Mouse (Mus musculus) gastrocnemius, postnatal 10 days (tissue): Measurements from ENCODE around the gene Adad2. TPM values are rescaled to one million over a fixed set of nuclear protein-coding genes. Genes with fewer than 3 reads are reported as not detected.

Experiments
- DNase-seq: peaks from one replicate; pipeline ENCODE4 v3.0.0; 2021; ENCODE audit warnings: mixed read lengths
- total RNA-seq, 2 experiments: library from RNA; stranded (reverse); gene quantifications; 2 replicates each; pipeline ENCODE4 v1.2.3; 2021

The Adad2 gene
- total RNA-seq, 2 experiments from 2014 or later = not detected

GRCm38 (mm10) chr8:119642960-119643359 lies 30.4 kb downstream of the Adad2 start:
- DNase-seq = no peak

DNA sequence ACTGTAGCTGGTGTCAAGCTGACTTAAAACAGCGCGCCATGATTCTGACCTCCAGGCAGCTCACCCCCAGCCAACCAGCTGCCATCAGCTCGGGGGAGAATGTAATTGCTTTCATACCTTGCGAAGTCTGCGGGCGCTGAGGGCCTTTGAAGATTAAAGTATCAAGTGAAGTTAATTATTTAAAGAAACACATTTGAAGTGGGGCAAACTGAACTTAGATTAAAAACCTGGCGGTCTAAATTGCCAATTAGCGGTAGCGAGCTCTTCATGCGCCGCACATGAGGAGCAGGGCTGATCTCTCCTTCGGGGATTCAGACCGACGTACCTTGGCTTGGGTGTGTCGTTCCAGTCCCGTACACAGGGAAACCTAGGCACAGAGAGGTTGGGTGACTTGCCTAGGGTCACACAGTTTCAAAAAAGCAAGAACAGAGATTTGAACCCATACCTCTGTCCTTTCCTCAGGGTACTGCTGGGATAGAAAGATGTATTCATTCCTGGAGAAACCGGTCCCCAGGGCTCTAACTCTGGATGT lies 31.9 kb downstream of the Adad2 start:
- no peak for DNase-seq

- no peak for DNase-seq
These were observed 32.5 kb downstream of the Adad2 start for GRCm38 (mm10) chr8:119644981-119645597.

GRCm38 (mm10) chr8:119646197-119646596 lies 33.6 kb downstream of the Adad2 start:
- no peak for DNase-seq

GRCm38 (mm10) chr8:119646846-119647245 lies 34.3 kb downstream of the Adad2 start:
- no peak for DNase-seq

- DNase-seq = no peak
These were observed 38.8 kb downstream of the Adad2 start for GRCm38 (mm10) chr8:119651324-119651723.

DNA sequence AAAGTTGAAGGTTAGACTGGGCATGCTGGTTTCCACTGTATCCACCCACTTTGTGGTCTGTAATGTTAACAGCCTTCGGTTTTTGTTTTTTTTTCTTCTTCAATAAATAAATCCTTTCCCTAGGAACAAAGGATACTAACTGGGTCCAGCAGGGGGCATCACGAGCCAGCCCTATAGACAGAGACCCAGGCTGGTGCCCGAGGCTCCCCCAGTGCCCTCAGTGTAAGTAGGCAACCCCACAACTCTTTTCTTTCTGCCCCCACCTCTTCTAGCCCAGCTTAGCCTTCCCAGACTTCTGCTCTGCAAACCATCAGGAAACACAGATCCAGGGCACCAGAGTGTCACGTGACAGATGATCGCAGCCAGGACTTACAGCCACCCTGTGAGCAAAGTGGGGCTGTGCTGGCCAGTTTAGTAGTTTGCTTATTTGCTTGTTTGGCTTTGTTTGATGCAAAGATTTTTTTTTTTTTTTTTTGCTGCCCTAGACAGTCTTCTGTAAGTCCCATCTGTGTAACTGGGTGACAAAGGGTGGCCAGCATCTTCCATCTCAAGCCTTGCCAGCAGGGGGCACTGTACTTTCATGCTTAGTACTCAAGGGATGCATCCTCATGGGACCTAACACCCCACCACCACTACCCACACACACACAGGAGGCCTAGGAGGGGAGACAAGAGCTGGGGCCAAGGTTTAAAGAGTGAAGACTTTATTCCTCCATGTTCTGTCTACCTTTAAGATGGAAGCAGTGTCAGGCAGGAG lies 44.3 kb downstream of the Adad2 start:
- peak; percentile 59 for DNase-seq

- peak; percentile 71 for DNase-seq
These were observed 48.5 kb downstream of the Adad2 start for GRCm38 (mm10) chr8:119661081-119661480.

DNA sequence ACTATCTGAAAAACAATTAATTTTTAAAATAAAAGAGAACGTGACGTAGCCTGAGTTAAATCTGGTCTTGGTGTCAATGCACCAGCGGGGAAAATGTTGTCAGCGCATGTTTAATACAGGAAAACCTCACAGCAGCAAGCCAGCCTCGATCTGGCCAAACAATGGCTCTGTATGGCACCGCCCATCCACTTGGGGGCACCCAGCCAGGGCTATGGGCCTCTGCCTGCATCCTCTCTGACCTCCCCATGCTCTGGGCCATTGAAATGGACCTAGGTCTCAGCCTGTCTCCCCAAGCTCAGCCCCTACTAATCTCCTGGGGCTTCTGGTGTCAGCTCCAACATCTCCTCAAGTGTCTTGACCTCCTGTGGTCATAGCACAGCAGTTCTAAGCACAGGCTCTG lies 49.3 kb downstream of the Adad2 start:
- no peak for DNase-seq

DNA sequence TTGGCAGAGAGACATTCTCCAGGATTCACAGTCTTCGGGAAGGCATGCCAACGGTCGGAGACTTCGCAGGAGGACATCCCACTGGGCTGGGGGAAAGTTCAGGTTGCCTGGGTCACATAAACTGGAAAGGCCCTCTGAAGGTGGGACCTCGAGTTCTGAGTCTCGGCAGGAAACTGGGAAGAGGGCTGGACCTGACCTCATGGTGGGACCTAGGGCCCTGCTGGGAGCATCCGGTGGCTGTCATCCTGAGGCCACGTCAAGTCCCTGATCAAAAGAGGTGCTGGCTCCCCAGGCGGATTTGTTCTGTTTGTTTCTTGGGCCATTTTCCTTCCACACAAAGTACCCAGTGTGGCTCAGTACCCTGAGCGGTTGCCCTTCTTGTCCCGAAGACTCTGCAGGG lies 50.9 kb downstream of the Adad2 start:
- no peak for DNase-seq

DNA sequence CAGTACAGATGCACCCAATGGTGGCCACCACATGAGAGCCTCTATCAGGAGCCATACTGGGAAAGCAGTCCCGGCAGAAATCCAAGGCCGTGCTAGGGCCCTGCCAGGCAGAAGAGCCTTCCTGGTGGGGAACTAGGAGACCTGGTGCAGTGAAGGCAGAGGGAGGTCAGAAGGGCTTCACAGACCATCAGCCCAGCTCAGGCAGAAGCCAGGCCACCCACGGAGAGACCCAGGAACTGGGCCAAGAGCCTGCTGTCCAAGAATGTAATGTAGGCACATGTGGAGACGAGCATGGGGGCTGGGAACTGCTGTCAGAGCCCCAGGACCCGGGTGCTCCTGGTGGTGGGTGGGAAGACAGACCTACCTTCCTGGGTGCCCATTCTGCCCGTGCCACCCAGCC lies 52.7 kb downstream of the Adad2 start:
- DNase-seq = peak; percentile 68

Other genes with a start within 250 kb of the Adad2 start
- 10 to 100 TPM; 66.8 to 67.5 TPM for gene Mlycd, start 217.9 kb upstream of the Adad2 start, total RNA-seq
- 1 to 10 TPM; 2.5 to 5.0 TPM for gene Osgin1, start 178.6 kb upstream of the Adad2 start, total RNA-seq
- under 1 TPM; 0.38 to 0.73 TPM for gene Necab2, start 166.0 kb upstream of the Adad2 start, total RNA-seq
- not detected for gene Slc38a8, start 111.0 kb upstream of the Adad2 start, total RNA-seq
- 10 to 100 TPM; 55.4 to 65.0 TPM for gene Mbtps1, start 54.0 kb upstream of the Adad2 start, total RNA-seq
- gene Hsdl1, start 37.6 kb upstream of the Adad2 start, total RNA-seq = 10 to 100 TPM; 13.0 to 15.0 TPM
- not detected for gene Dnaaf1, start 37.5 kb upstream of the Adad2 start, total RNA-seq
- 1 to 10 TPM; 3.6 to 4.4 TPM for gene Taf1c, start 7.5 kb upstream of the Adad2 start, total RNA-seq
- gene Kcng4, start 22.9 kb downstream of the Adad2 start, total RNA-seq = under 1 TPM; 0.45 to 0.82 TPM
- 10 to 100 TPM; 69.8 to 78.6 TPM for gene Wfdc1, start 53.6 kb downstream of the Adad2 start, total RNA-seq
- not detected for gene Atp2c2, start 87.3 kb downstream of the Adad2 start, total RNA-seq
- gene Tldc1, start 165.7 kb downstream of the Adad2 start, total RNA-seq = 1 to 10 TPM; 4.7 to 5.2 TPM
- 10 to 100 TPM; 38.3 to 41.8 TPM for gene Cotl1, start 227.8 kb downstream of the Adad2 start, total RNA-seq
- gene Klhl36, start 249.5 kb downstream of the Adad2 start, total RNA-seq = 1 to 10 TPM; 2.9 to 3.9 TPM